Mouse (Mus musculus): ENCODE measurements around the gene Adarb2. TPM values are rescaled to one million over a fixed set of nuclear protein-coding genes. Genes with fewer than 3 reads are reported as not detected.

Adarb2 gene
- polyA plus RNA-seq, 1 experiment from 2014 or later, result 1.8 TPM

GRCm38 (mm10) chr13:8316347-8317141 is 113.9 kb downstream of the Adarb2 start:
- no peak overlapping the region for H3K27ac ChIP-seq
- no peaks in the 10 kb centered on the region for H3K4me1 ChIP-seq
- no peaks in the 10 kb centered on the region for H3K36me3 ChIP-seq
- H3K27me3 ChIP-seq, result no peaks in the 10 kb centered on the region
- 57% methylated on average over 5 of the region's 5 CpGs for WGBS
- no peak overlapping the region for H3K4me2 ChIP-seq
- no peaks in the 10 kb centered on the region for H3K9me3 ChIP-seq
- no peak overlapping the region for H3K4me3 ChIP-seq
- no peak overlapping the region for H3K9ac ChIP-seq
- ATAC-seq (ENCODE audit: insufficient number of reproducible peaks, insufficient read depth, low FRiP score, low TSS enrichment, low read depth), result no peak

GRCm38 (mm10) chr13:8333589-8334455 is 131.2 kb downstream of the Adarb2 start:
- 31% methylated on average over 7 of the region's 7 CpGs for WGBS
- no peaks in the 10 kb centered on the region for H3K9me3 ChIP-seq
- no peak for ATAC-seq (ENCODE audit: insufficient number of reproducible peaks, insufficient read depth, low FRiP score, low TSS enrichment, low read depth)

DNA sequence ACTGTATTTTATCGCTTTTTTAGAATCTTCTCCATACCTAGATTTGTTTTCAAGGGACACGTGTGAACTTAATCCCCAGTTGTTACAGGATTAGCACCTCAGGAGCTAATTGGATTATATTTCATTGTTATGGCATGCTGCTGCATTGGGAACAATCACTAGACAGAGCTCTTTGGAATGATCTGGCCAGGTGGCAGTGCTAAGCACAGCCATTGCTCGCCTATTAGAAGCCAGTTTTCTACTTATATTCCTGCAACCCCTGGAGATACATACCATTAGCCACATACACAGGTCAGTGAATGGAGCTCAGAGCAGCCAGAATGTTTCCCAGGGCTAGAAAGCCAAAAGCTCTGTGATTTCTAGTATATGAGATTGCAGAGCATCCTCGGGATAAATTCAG is 131.9 kb downstream of the Adarb2 start:
- H3K27ac ChIP-seq, result no peak overlapping the region
- H3K9ac ChIP-seq, result no peak overlapping the region
- whole genome bisulfite sequencing, result 60% methylated on average over 4 of the region's 4 CpGs
- no peak overlapping the region for H3K4me2 ChIP-seq
- H3K4me3 ChIP-seq, result no peak overlapping the region
- H3K36me3 ChIP-seq, result no peaks in the 10 kb centered on the region
- no peaks in the 10 kb centered on the region for H3K9me3 ChIP-seq
- no peak for ATAC-seq (ENCODE audit: insufficient number of reproducible peaks, insufficient read depth, low FRiP score, low TSS enrichment, low read depth)
- H3K27me3 ChIP-seq, result no peaks in the 10 kb centered on the region
- peaks cover 6% of the 10 kb centered on the region; the same call in 1 of the 2 replicates for H3K4me1 ChIP-seq

More at GRCm38 (mm10) chr13:8333589-8334455, 131.2 kb downstream of the Adarb2 start:
- H3K4me3 ChIP-seq, result no peak overlapping the region
- no peak overlapping the region for H3K27ac ChIP-seq
- H3K4me1 ChIP-seq, result peaks cover 6% of the 10 kb centered on the region; the same call in 1 of the 2 replicates
- no peak overlapping the region for H3K4me2 ChIP-seq
- no peaks in the 10 kb centered on the region for H3K36me3 ChIP-seq
- no peaks in the 10 kb centered on the region for H3K27me3 ChIP-seq
- no peak overlapping the region for H3K9ac ChIP-seq

- Histone ChIP-seq H3K4me1 (no peaks in the 10 kb centered on the region), H3K27ac (no peak overlapping the region), H3K36me3 (no peaks in the 10 kb centered on the region), H3K9ac (no peak overlapping the region), H3K4me3 (no peak overlapping the region), H3K27me3 (no peaks in the 10 kb centered on the region), H3K4me2 (no peak overlapping the region), H3K9me3 (no peaks in the 10 kb centered on the region)
- 85% methylated on average over 5 of the region's 5 CpGs for WGBS
- ATAC-seq (ENCODE audit: insufficient number of reproducible peaks, insufficient read depth, low FRiP score, low TSS enrichment, low read depth), result no peak
Measured at GRCm38 (mm10) chr13:8341086-8341807, 138.6 kb downstream of the Adarb2 start.

- no peak for ATAC-seq (ENCODE audit: insufficient number of reproducible peaks, insufficient read depth, low FRiP score, low TSS enrichment, low read depth)
- no peaks in the 10 kb centered on the region for H3K27me3 ChIP-seq
- H3K4me2 ChIP-seq, result no peak overlapping the region
- H3K4me3 ChIP-seq, result no peak overlapping the region
- no peaks in the 10 kb centered on the region for H3K9me3 ChIP-seq
- no peaks in the 10 kb centered on the region for H3K4me1 ChIP-seq
- no peak overlapping the region for H3K9ac ChIP-seq
- no peaks in the 10 kb centered on the region for H3K36me3 ChIP-seq
- no peak overlapping the region for H3K27ac ChIP-seq
- WGBS, result 89% methylated on average over 7 of the region's 7 CpGs
Measured at GRCm38 (mm10) chr13:8347147-8347546, 144.5 kb downstream of the Adarb2 start.

DNA sequence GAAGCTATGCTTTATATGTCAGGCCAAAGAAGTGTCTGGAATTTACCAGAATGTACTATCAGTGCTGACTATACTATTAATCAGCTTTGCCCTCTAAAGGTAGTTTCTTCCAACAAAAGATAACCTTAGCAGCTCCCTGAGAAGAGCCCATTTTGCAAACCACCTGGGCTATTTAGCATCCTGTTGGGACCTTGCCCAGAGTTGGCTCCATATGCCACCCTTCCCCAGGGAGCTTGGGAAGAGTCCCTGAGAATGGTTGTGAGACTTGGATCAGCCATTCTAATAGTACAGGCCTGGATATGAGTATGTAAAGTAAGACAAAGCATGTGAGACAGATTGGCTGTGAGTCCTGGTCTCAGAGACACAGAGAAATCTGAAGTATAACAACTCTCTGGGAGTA is 149.7 kb downstream of the Adarb2 start:
- H3K9ac ChIP-seq, result no peak overlapping the region
- H3K4me3 ChIP-seq, result no peak overlapping the region
- no peak overlapping the region for H3K27ac ChIP-seq
- H3K4me1 ChIP-seq, result no peaks in the 10 kb centered on the region
- H3K9me3 ChIP-seq, result no peaks in the 10 kb centered on the region
- no peak for ATAC-seq (ENCODE audit: insufficient number of reproducible peaks, insufficient read depth, low FRiP score, low TSS enrichment, low read depth)
- no peaks in the 10 kb centered on the region for H3K36me3 ChIP-seq
- H3K27me3 ChIP-seq, result no peaks in the 10 kb centered on the region
- no peak overlapping the region for H3K4me2 ChIP-seq

GRCm38 (mm10) chr13:8352952-8353351 is 150.3 kb downstream of the Adarb2 start:
- no peak overlapping the region for H3K4me2 ChIP-seq
- no peaks in the 10 kb centered on the region for H3K36me3 ChIP-seq
- H3K4me1 ChIP-seq, result no peaks in the 10 kb centered on the region
- no peak overlapping the region for H3K9ac ChIP-seq
- H3K9me3 ChIP-seq, result no peaks in the 10 kb centered on the region
- no peaks in the 10 kb centered on the region for H3K27me3 ChIP-seq
- H3K27ac ChIP-seq, result no peak overlapping the region
- no peak for ATAC-seq (ENCODE audit: insufficient number of reproducible peaks, insufficient read depth, low FRiP score, low TSS enrichment, low read depth)
- H3K4me3 ChIP-seq, result no peak overlapping the region

DNA sequence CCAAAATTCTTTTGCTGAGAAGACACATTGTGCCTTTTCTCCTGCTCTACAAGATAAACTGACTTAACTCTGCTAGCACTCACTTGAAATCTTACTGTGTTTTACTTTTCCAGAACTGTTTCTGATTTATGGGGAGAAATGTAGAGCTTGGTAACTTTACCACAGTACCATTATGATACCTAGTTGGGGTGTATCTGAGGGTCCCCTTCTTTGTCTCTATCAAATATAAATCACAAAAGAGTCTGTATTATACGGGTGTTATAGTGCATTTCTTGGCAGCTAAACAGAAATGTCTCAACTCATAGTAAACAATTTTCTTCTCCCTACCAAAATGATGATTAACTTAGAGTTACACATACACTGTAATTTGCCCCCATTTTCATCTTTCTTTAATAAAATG is 162.9 kb downstream of the Adarb2 start:
- ATAC-seq (ENCODE audit: insufficient number of reproducible peaks, insufficient read depth, low FRiP score, low TSS enrichment, low read depth), result no peak
- Histone ChIP-seq H3K27ac (no peak overlapping the region), H3K9me3 (no peaks in the 10 kb centered on the region), H3K4me3 (no peak overlapping the region), H3K36me3 (no peaks in the 10 kb centered on the region), H3K9ac (no peak overlapping the region), H3K4me2 (no peak overlapping the region), H3K4me1 (no peaks in the 10 kb centered on the region), H3K27me3 (no peaks in the 10 kb centered on the region)
- 69% methylated on average over 1 of the region's 1 CpGs for WGBS

DNA sequence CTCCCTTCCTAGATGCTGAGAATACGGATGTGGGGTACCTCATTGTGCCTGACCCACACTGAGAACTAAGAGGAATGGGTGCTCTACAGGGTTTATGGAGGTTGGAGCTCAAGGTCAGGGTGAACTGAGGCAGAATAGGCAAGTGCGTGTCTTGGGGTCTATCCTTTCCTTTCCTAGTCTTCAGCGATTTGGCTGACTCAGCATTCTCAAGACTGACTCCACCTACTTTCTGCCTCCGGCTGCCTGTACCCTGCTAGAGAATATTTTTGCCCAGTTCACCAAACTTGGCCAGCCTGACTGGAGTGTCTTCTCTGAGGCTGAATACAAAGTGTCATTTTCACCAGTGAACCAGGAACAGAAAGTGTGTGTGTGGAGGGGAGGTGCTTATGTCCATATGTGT is 163.4 kb downstream of the Adarb2 start:
- H3K4me3 ChIP-seq, result no peak overlapping the region
- H3K27ac ChIP-seq, result no peak overlapping the region
- no peaks in the 10 kb centered on the region for H3K9me3 ChIP-seq
- WGBS, result 84% methylated on average over 4 of the region's 4 CpGs
- H3K36me3 ChIP-seq, result no peaks in the 10 kb centered on the region
- no peaks in the 10 kb centered on the region for H3K27me3 ChIP-seq
- no peak overlapping the region for H3K4me2 ChIP-seq
- ATAC-seq (ENCODE audit: insufficient number of reproducible peaks, insufficient read depth, low FRiP score, low TSS enrichment, low read depth), result no peak
- H3K4me1 ChIP-seq, result no peaks in the 10 kb centered on the region
- no peak overlapping the region for H3K9ac ChIP-seq

GRCm38 (mm10) chr13:8369868-8370387 is 167.3 kb downstream of the Adarb2 start:
- whole genome bisulfite sequencing, result 81% methylated on average over 7 of the region's 7 CpGs
- H3K4me3 ChIP-seq, result no peak overlapping the region
- H3K9me3 ChIP-seq, result no peaks in the 10 kb centered on the region
- no peaks in the 10 kb centered on the region for H3K36me3 ChIP-seq
- H3K4me1 ChIP-seq, result no peaks in the 10 kb centered on the region
- H3K4me2 ChIP-seq, result no peak overlapping the region
- H3K27ac ChIP-seq, result no peak overlapping the region
- no peak for ATAC-seq (ENCODE audit: insufficient number of reproducible peaks, insufficient read depth, low FRiP score, low TSS enrichment, low read depth)
- H3K27me3 ChIP-seq, result no peaks in the 10 kb centered on the region
- H3K9ac ChIP-seq, result no peak overlapping the region

DNA sequence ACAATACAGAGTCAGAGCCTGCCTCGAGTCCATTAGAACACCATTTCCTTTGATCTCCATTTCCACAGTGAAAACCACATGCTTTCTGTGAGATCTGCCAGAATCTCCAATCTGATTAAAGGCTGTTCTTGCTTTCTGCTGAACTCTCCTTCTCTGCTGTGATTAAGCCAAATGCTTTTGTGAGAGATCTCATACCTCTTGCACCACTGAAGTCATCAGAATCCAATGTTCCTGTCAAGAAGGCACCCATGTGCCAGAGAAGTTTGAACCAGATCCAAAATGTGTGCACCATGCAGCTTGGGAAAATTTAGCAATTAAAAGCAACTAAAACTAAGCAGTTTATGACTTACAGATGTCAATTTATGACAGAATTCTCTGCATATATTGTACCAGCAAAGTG is 185.9 kb downstream of the Adarb2 start:
- no peak overlapping the region for H3K4me3 ChIP-seq
- H3K9ac ChIP-seq, result no peak overlapping the region
- H3K27ac ChIP-seq, result no peak overlapping the region
- ATAC-seq (ENCODE audit: insufficient number of reproducible peaks, insufficient read depth, low FRiP score, low TSS enrichment, low read depth), result no peak
- no peaks in the 10 kb centered on the region for H3K36me3 ChIP-seq
- H3K4me2 ChIP-seq, result no peak overlapping the region
- H3K27me3 ChIP-seq, result no peaks in the 10 kb centered on the region
- H3K4me1 ChIP-seq, result 0 out of 2 replicates have a peak, but pooled peaks cover 3% of the 10 kb centered on the region
- 26% methylated on average over 1 of the region's 1 CpGs for WGBS
- no peaks in the 10 kb centered on the region for H3K9me3 ChIP-seq

All from embryonic facial prominence, embryonic 13.5 days (tissue).